Mouse (Mus musculus) heart, embryonic 11.5 days (tissue): ENCODE data around the gene Hagh. TPM values are rescaled to one million over a fixed set of nuclear protein-coding genes. Genes with fewer than 3 reads are reported as not detected.

Experiments
- polyA plus RNA-seq: library from polyadenylated mRNA; unstranded; fragments of >200 nt; fragmentation: Nextera tagmentation; extraction: Ambion mirVana; gene quantifications from 2 replicates; pipeline ENCODE4 v1.2.1, GENCODE M21; 2014

Gene Hagh
- polyA plus RNA-seq, 1 experiment from 2014 or later, result 48.8 TPM

Other genes with a start within 250 kb of the Hagh start
- gene Tsc2, start 207.5 kb upstream of the Hagh start, polyA plus RNA-seq, result 46.7 and 50.6 TPM in 2 replicates
- gene Nthl1, start 207.5 kb upstream of the Hagh start, polyA plus RNA-seq, result 9.1 and 9.8 TPM in 2 replicates
- gene Slc9a3r2, start 189.8 kb upstream of the Hagh start, polyA plus RNA-seq, result 52.7 and 58.0 TPM in 2 replicates
- not detected in 2 replicates for gene Npw, start 181.7 kb upstream of the Hagh start, polyA plus RNA-seq
- gene Zfp598, start 170.5 kb upstream of the Hagh start, polyA plus RNA-seq, result 19.7 and 22.0 TPM in 2 replicates
- gene Syngr3, start 150.2 kb upstream of the Hagh start, polyA plus RNA-seq, result 0.39 and 0.65 TPM in 2 replicates
- gene Gfer, start 144.0 kb upstream of the Hagh start, polyA plus RNA-seq, result 36.7 and 39.0 TPM in 2 replicates
- 0.49 and 1.1 TPM in 2 replicates for gene Noxo1, start 143.9 kb upstream of the Hagh start, polyA plus RNA-seq
- gene Tbl3, start 132.5 kb upstream of the Hagh start, polyA plus RNA-seq, result 50.9 and 54.8 TPM in 2 replicates
- not detected in 2 replicates for gene Rnf151, start 122.1 kb upstream of the Hagh start, polyA plus RNA-seq
- gene Rps2, start 122.0 kb upstream of the Hagh start, polyA plus RNA-seq, result 1,091 and 1,195 TPM in 2 replicates
- 373 and 401 TPM in 2 replicates for gene Ndufb10, start 115.7 kb upstream of the Hagh start, polyA plus RNA-seq
- gene Rpl3l, start 112.3 kb upstream of the Hagh start, polyA plus RNA-seq, result 0.40 and 0.44 TPM in 2 replicates
- gene Msrb1, start 103.5 kb upstream of the Hagh start, polyA plus RNA-seq, result 19.5 and 20.9 TPM in 2 replicates
- 0.34 TPM in 1 of 2 replicates, not detected in the other for gene Hs3st6, start 87.2 kb upstream of the Hagh start, polyA plus RNA-seq
- gene Meiob, start 35.9 kb upstream of the Hagh start, polyA plus RNA-seq, result not detected in 2 replicates
- 38.0 and 39.5 TPM in 2 replicates for gene Fahd1, start 10.2 kb downstream of the Hagh start, polyA plus RNA-seq
- 0.14 TPM in 1 of 2 replicates, not detected in the other for gene Igfals, start 25.9 kb downstream of the Hagh start, polyA plus RNA-seq
- gene Nubp2, start 46.2 kb downstream of the Hagh start, polyA plus RNA-seq, result 42.3 and 43.3 TPM in 2 replicates
- 25.2 and 26.5 TPM in 2 replicates for gene Spsb3, start 46.5 kb downstream of the Hagh start, polyA plus RNA-seq
- gene Eme2, start 54.9 kb downstream of the Hagh start, polyA plus RNA-seq, result 15.3 and 19.3 TPM in 2 replicates
- 85.6 and 92.1 TPM in 2 replicates for gene Mrps34, start 55.0 kb downstream of the Hagh start, polyA plus RNA-seq
- 35.7 and 37.9 TPM in 2 replicates for gene Nme3, start 56.4 kb downstream of the Hagh start, polyA plus RNA-seq
- 33.0 and 34.2 TPM in 2 replicates for gene Mapk8ip3, start 96.8 kb downstream of the Hagh start, polyA plus RNA-seq
- 109 and 148 TPM in 2 replicates for gene Jpt2, start 120.5 kb downstream of the Hagh start, polyA plus RNA-seq
- 6.8 and 8.9 TPM in 2 replicates for gene Cramp1l, start 175.6 kb downstream of the Hagh start, polyA plus RNA-seq
- 17.4 and 17.9 TPM in 2 replicates for gene Ift140, start 175.9 kb downstream of the Hagh start, polyA plus RNA-seq
- gene Tmem204, start 243.4 kb downstream of the Hagh start, polyA plus RNA-seq, result 14.4 and 18.5 TPM in 2 replicates